In the genomic region with DNA sequence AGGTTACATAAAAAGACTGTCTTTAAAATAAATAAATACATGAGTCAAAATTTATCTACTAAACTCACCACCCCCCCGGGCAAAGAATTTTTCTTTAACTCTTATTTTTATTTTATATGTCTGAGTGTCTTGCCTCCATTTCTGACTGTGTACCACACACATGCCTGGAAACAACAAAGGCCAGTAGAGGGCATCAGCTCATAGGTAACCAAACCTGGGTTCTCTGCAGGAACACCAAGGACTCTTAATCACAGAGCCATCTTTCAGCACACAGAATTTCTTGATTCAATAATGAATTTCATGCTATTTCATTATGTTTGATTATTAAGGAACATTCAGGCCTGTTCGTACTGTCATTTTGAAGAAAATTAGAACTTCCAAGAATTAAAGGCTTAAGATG, we compare ENCODE assay signal across 9 mouse cellular contexts.
A peak's percentile ranks its signal among the peaks of the same experiment; 100 is the strongest.
DNase-seq lines count a peak whose midpoint lies in the region; ATAC-seq lines count a peak whose summit lies in the region.
"Had no signal": no experiment of that assay in that cellular context is flagged by ENCODE, and none has a peak within 500 bp of the region (broad histone marks: within the 10 kb centered on the region; RNA-seq: fewer than 3 reads in every experiment).

No protein-coding gene starts in this region.

- no peaks in the 10 kb centered on the region for H3K27me3 ChIP-seq in hindbrain, embryonic 14.5 days (ENCODE audit: control insufficient read depth, insufficient read depth, low read length)
- no peaks in the 10 kb centered on the region for H3K27me3 ChIP-seq in hindbrain, embryonic 10.5 days (ENCODE audit: insufficient read depth, poor library complexity, severe bottlenecking)
- H3K27me3 ChIP-seq: limb, embryonic 15.5 days had no signal

- peak; percentile 61 for DNase-seq in hindbrain, embryonic 14.5 days (ENCODE audit: low spot score)
- DNase-seq in hindbrain, embryonic 10.5 days (ENCODE audit: low spot score) = no peak
- DNase-seq in CD4-positive, CD25-positive, alpha-beta regulatory T cell, adult 2 months (ENCODE audit: low read depth, low spot score) = peak; percentile 70
- DNase-seq in ZHBTc4 (ENCODE audit: low read depth, low spot score) = peak; percentile 46
- DNase-seq in embryo, embryonic 11.5 days (ENCODE audit: low read depth, low spot score) = peak; percentile 11
- peak; percentile 53 for DNase-seq in lung, postnatal 14 days
- DNase-seq in testis, postnatal 10 days (ENCODE audit: low spot score) = no peak
- no peak for DNase-seq in layer of hippocampus, adult 9-10 months (ENCODE audit: low spot score)

- no peaks in the 10 kb centered on the region for H3K4me1 ChIP-seq in hindbrain, embryonic 14.5 days (replicated peaks; ENCODE audit: control insufficient read depth, insufficient read depth, low read length)
- no peaks in the 10 kb centered on the region for H3K4me1 ChIP-seq in hindbrain, embryonic 10.5 days (replicated peaks)
- H3K4me1 ChIP-seq: limb, embryonic 15.5 days had no signal

- no peak overlapping the region for H3K4me3 ChIP-seq in hindbrain, embryonic 14.5 days (replicated peaks; ENCODE audit: low read length)
- no peak overlapping the region for H3K4me3 ChIP-seq in hindbrain, embryonic 10.5 days
- H3K4me3 ChIP-seq: limb, embryonic 15.5 days had no signal

- no peak overlapping the region for H3K4me2 ChIP-seq in hindbrain, embryonic 14.5 days (replicated peaks)
- H3K4me2 ChIP-seq: limb, embryonic 15.5 days had no signal

- H3K9me3 ChIP-seq in hindbrain, embryonic 14.5 days (ENCODE audit: control insufficient read depth, low read length) = no peaks in the 10 kb centered on the region
- H3K9me3 ChIP-seq in hindbrain, embryonic 10.5 days = no peaks in the 10 kb centered on the region
- H3K9me3 ChIP-seq: limb, embryonic 15.5 days had no signal

- H3K9ac ChIP-seq in hindbrain, embryonic 14.5 days = no peak overlapping the region
- H3K9ac ChIP-seq: limb, embryonic 15.5 days had no signal

- no peak for ATAC-seq in hindbrain, embryonic 14.5 days (ENCODE audit: low FRiP score)

- H3K27ac ChIP-seq in hindbrain, embryonic 14.5 days = no peak overlapping the region
- no peak overlapping the region for H3K27ac ChIP-seq in hindbrain, embryonic 10.5 days
- H3K27ac ChIP-seq: limb, embryonic 15.5 days had no signal

- WGBS in hindbrain, embryonic 14.5 days = 90% methylated on average over 2 of the region's 2 CpGs
- 91% methylated on average over 2 of the region's 2 CpGs for WGBS in hindbrain, embryonic 10.5 days

- peaks cover 49% of the 10 kb centered on the region for H3K36me3 ChIP-seq in hindbrain, embryonic 14.5 days (replicated peaks; ENCODE audit: control insufficient read depth, insufficient read depth)
- H3K36me3 ChIP-seq in hindbrain, embryonic 10.5 days = peaks cover 80% of the 10 kb centered on the region

Comparison
In these comparisons a context has a peak if more than half of its experiments do, and no peak if none do; other contexts are left out.
1. DNase-seq: peak in hindbrain, embryonic 14.5 days (single experiment), CD4-positive, CD25-positive, alpha-beta regulatory T cell, adult 2 months (single experiment), ZHBTc4 (single experiment), embryo, embryonic 11.5 days (single experiment) and lung, postnatal 14 days (single experiment); none in hindbrain, embryonic 10.5 days (single experiment), testis, postnatal 10 days (single experiment) and layer of hippocampus, adult 9-10 months (single experiment).